Mouse (Mus musculus) bone marrow macrophage, adult 2 months (primary cell): ENCODE measurements around the gene Ppp1r35.

Experiments used
- CTCF ChIP-seq: IDR thresholded peaks from 2 replicates; pipeline ENCODE4 v1.5.1; 2012; ENCODE audit warnings: low read depth, mild to moderate bottlenecking, low read length, moderate library complexity
- POLR2A ChIP-seq: IDR thresholded peaks from 2 replicates; pipeline ENCODE4 v1.6.1; 2012; ENCODE audit warnings: mild to moderate bottlenecking, low read depth, low read length, borderline replicate concordance

DNA sequence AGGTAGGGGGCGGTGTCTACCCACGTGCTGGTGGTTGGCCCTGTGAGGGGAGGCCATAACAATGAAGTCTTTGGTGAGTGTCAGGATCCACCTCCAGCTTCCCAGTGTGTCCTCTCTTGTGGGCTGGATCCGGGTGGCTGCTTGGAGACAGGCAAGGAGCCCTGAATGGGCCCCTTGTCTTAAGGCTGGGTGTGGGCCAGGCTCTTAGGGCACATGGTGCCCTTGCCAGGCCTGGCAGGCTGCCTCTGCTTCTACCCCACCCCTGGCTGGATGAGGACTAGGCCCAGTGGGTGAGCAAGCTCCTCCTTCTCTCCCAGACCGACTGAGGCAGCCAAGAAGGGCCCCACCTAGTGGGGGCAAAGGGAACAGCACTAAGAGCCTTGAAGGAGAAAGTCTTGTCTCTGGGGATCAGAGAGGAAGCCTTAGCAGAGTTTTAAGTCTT lies 18.7 kb upstream of the Ppp1r35 start:
- TF ChIP-seq POLR2A = no peak
- TF ChIP-seq CTCF = peak; percentile 50
